Mouse (Mus musculus) midbrain, embryonic 12.5 days (tissue): ENCODE data around the gene Ggcx. TPM values are rescaled to one million over a fixed set of nuclear protein-coding genes. Genes with fewer than 3 reads are reported as not detected.
"Not testable (repeated sequence)": the region's sequence is repeated elsewhere in the genome, so short reads cannot be mapped to it uniquely, and the experiment has no call there.

ENCODE experiments used
- ATAC-seq: fragments of 200-750 bp; cut with Nextera tagmentation; 2 replicates; pipeline ENCODE4 v1.8.0; 2017; ENCODE audit warnings: low read depth, moderate TSS enrichment, moderate library complexity; ENCODE audit not compliant: low FRiP score
- H3K27ac ChIP-seq: fragments of 300-500 bp; sonication (generic); replicated peaks from 2 replicates; pipeline ENCODE4 v1.5.1; 2016; ENCODE audit warnings: mild to moderate bottlenecking
- H3K27me3 ChIP-seq: fragments of 300-500 bp; sonication (generic); 2 replicates; pipeline ENCODE4 v1.6.1; 2016; ENCODE audit warnings: mild to moderate bottlenecking
- H3K36me3 ChIP-seq: fragments of 300-500 bp; sonication (generic); 2 replicates; pipeline ENCODE4 v1.6.1; 2016
- H3K4me1 ChIP-seq: fragments of 300-500 bp; sonication (generic); 2 replicates; pipeline ENCODE4 v1.6.1; 2016
- H3K4me2 ChIP-seq: fragments of 300-500 bp; sonication (generic); replicated peaks from 2 replicates; pipeline ENCODE4 v1.6.1; 2016; ENCODE audit warnings: mild to moderate bottlenecking, moderate library complexity
- H3K4me3 ChIP-seq: fragments of 300-500 bp; sonication (generic); 2 replicates; pipeline ENCODE4 v1.5.1; 2016; ENCODE audit warnings: mild to moderate bottlenecking
- H3K9ac ChIP-seq: fragments of 300-500 bp; sonication (generic); replicated peaks from 2 replicates; pipeline ENCODE4 v1.6.1; 2016; ENCODE audit warnings: mild to moderate bottlenecking, moderate library complexity
- H3K9me3 ChIP-seq: fragments of 300-500 bp; sonication (generic); 2 replicates; pipeline ENCODE4 v1.6.1; 2016; ENCODE audit warnings: mild to moderate bottlenecking
- WGBS: fragments of 180-500 bp; shearing (Covaris S2); methylation state at CpG from one replicate; pipeline ENCODE4 v1.1.7; 2016; 5-methylcytosine and 5-hydroxymethylcytosine counted together
- polyA plus RNA-seq: library from polyadenylated mRNA; unstranded; fragments of >200 nt; fragmentation: Nextera tagmentation; extraction: Ambion mirVana; gene quantifications from 2 replicates; pipeline ENCODE4 v1.2.1, GENCODE M21; 2016

Gene Ggcx
- polyA plus RNA-seq, 1 experiment from 2014 or later: 20.6 TPM

- Histone ChIP-seq H3K4me2 (no peak overlapping the region), H3K9me3 (no peaks in the 10 kb centered on the region), H3K4me3 (no peak overlapping the region), H3K36me3 (no peaks in the 10 kb centered on the region), H3K4me1 (no peaks in the 10 kb centered on the region), H3K9ac (no peak overlapping the region), H3K27me3 (no peaks in the 10 kb centered on the region), H3K27ac (no peak overlapping the region)
- ATAC-seq: no peak
- WGBS: 95% methylated on average over 3 of the region's 3 CpGs
Observed at GRCm38 (mm10) chr6:72477621-72478020, 63.5 kb downstream of the Ggcx start.

GRCm38 (mm10) chr6:72478691-72479090, 64.6 kb downstream of the Ggcx start:
- H3K27me3 ChIP-seq, H3K9ac ChIP-seq, H3K4me3 ChIP-seq, H3K9me3 ChIP-seq, H3K27ac ChIP-seq, ATAC-seq, H3K36me3 ChIP-seq, H3K4me2 ChIP-seq, H3K4me1 ChIP-seq: not testable (repeated sequence)
- WGBS: 89% methylated on average over 3 of the region's 3 CpGs

GRCm38 (mm10) chr6:72479645-72480421, 65.7 kb downstream of the Ggcx start:
- no peak overlapping the region for H3K4me3 ChIP-seq
- no peaks in the 10 kb centered on the region for H3K36me3 ChIP-seq
- H3K9ac ChIP-seq: no peak overlapping the region
- no peak overlapping the region for H3K4me2 ChIP-seq
- no peak overlapping the region for H3K27ac ChIP-seq
- no peaks in the 10 kb centered on the region for H3K4me1 ChIP-seq
- ATAC-seq: no peak
- WGBS: 91% methylated on average over 12 of the region's 12 CpGs
- no peaks in the 10 kb centered on the region for H3K27me3 ChIP-seq
- no peaks in the 10 kb centered on the region for H3K9me3 ChIP-seq

GRCm38 (mm10) chr6:72480422-72480702, 66.3 kb downstream of the Ggcx start:
- Histone ChIP-seq H3K36me3 (no peaks in the 10 kb centered on the region), H3K4me1 (no peaks in the 10 kb centered on the region), H3K27me3 (no peaks in the 10 kb centered on the region), H3K27ac (no peak overlapping the region), H3K4me3 (no peak overlapping the region), H3K9ac (no peak overlapping the region), H3K4me2 (no peak overlapping the region), H3K9me3 (no peaks in the 10 kb centered on the region)
- 92% methylated on average over 2 of the region's 2 CpGs for WGBS
- no peak for ATAC-seq

Other genes starting within 250 kb of the Ggcx start
- 6.2 and 8.6 TPM in 2 replicates for gene Atoh8, start 178.7 kb upstream of the Ggcx start, polyA plus RNA-seq
- gene Sftpb, start 109.7 kb upstream of the Ggcx start, polyA plus RNA-seq: not detected in 2 replicates
- 68.9 and 72.4 TPM in 2 replicates for gene Usp39, start 69.1 kb upstream of the Ggcx start, polyA plus RNA-seq
- 25.4 and 29.6 TPM in 2 replicates for gene 0610030E20Rik, start 67.0 kb upstream of the Ggcx start, polyA plus RNA-seq
- gene Tmem150a, start 58.9 kb upstream of the Ggcx start, polyA plus RNA-seq: 7.3 and 8.2 TPM in 2 replicates
- gene Rnf181, start 47.4 kb upstream of the Ggcx start, polyA plus RNA-seq: 98.1 and 98.7 TPM in 2 replicates
- gene Vamp5, start 33.8 kb upstream of the Ggcx start, polyA plus RNA-seq: 10.2 and 12.7 TPM in 2 replicates
- 25.9 and 33.6 TPM in 2 replicates for gene Vamp8, start 23.6 kb upstream of the Ggcx start, polyA plus RNA-seq
- gene Mat2a, start 25.2 kb downstream of the Ggcx start, polyA plus RNA-seq: 422 and 441 TPM in 2 replicates
- 0.63 and 0.97 TPM in 2 replicates for gene Sh2d6, start 107.4 kb downstream of the Ggcx start, polyA plus RNA-seq
- gene Capg, start 130.1 kb downstream of the Ggcx start, polyA plus RNA-seq: 5.8 and 6.1 TPM in 2 replicates
- 14.3 and 18.3 TPM in 2 replicates for gene Elmod3, start 184.1 kb downstream of the Ggcx start, polyA plus RNA-seq
- gene Retsat, start 184.2 kb downstream of the Ggcx start, polyA plus RNA-seq: 4.4 and 6.9 TPM in 2 replicates
- 38.6 and 39.2 TPM in 2 replicates for gene Tgoln1, start 202.7 kb downstream of the Ggcx start, polyA plus RNA-seq